Mouse (Mus musculus): ENCODE measurements at regions not wholly inside any gene's neighbourhood (a gene's known extent, or its start where the extent isn't known, plus 50 kb on each side); places are given as distances from the start of the nearest gene placed in this dataset.

GRCm38 (mm10) chr13:70343911-70344310 is 293.5 kb downstream of the Ice1 start:
- TF ChIP-seq POLR2A (IDR thresholded peaks at IDR 0.05; ENCODE audit: insufficient read depth, low read length): no peak
- no peak for TF ChIP-seq CTCF (IDR thresholded peaks at IDR 0.05; ENCODE audit: low read depth, low read length)
- TF ChIP-seq EP300 (IDR thresholded peaks at IDR 0.05; ENCODE audit: insufficient read depth, low read depth, low read length): no peak

Measured in ES-Bruce4 (cell line).